Mouse (Mus musculus): ENCODE measurements around the gene Gng4.

- TF ChIP-seq EP300 (IDR thresholded peaks at IDR 0.05; ENCODE audit: low read depth) (no peak), CTCF (IDR thresholded peaks at IDR 0.05; ENCODE audit: low read depth) (no peak)
Observed at GRCm38 (mm10) chr13:13775778-13776494, 7.9 kb upstream of the Gng4 start.
